Mouse (Mus musculus) MEL (cell line): ENCODE data around the gene Zfp683.

Experiments
- CHD2 ChIP-seq: IDR thresholded peaks from 2 replicates; pipeline ENCODE4 v1.6.1; 2011; ENCODE audit warnings: low read length, improper control_type of control experiment
- CTCF ChIP-seq, 3 experiments: IDR thresholded peaks in 2 of 3; conservative IDR thresholded peaks in 1 of 3; 2 replicates each; pipeline ENCODE4 v1.5.1; 2011 to 2012; ENCODE audit warnings: low read length in 3 of 3, low read depth in 2 of 3, mild to moderate bottlenecking in 2 of 3, improper control_type of control experiment in 1 of 3, inconsistent platforms in 1 of 3, mixed read lengths in 1 of 3, moderate library complexity in 1 of 3; ENCODE audit not compliant: control insufficient read depth in 1 of 3, insufficient read depth in 1 of 3, poor library complexity in 1 of 3, severe bottlenecking in 1 of 3
- EP300 ChIP-seq, 2 experiments: IDR thresholded peaks; 2 replicates each; pipeline ENCODE4 v1.6.1; 2011; ENCODE audit warnings: improper control_type of control experiment in 2 of 2, low read length in 2 of 2, low read depth in 1 of 2, mild to moderate bottlenecking in 1 of 2
- GABPA ChIP-seq: IDR thresholded peaks from 2 replicates; pipeline ENCODE4 v1.6.1; 2012; ENCODE audit warnings: low read depth, mild to moderate bottlenecking, inconsistent platforms, low read length, improper control_type of control experiment, moderate library complexity
- MAX ChIP-seq: IDR thresholded peaks from 2 replicates; pipeline ENCODE4 v1.6.1; 2011; ENCODE audit warnings: low read length, improper control_type of control experiment
- MAZ ChIP-seq: IDR thresholded peaks from 2 replicates; pipeline ENCODE4 v1.6.1; 2012; ENCODE audit warnings: low read depth, mild to moderate bottlenecking, inconsistent platforms, low read length, improper control_type of control experiment
- NELFE ChIP-seq: IDR thresholded peaks from 2 replicates; pipeline ENCODE4 v1.6.1; 2011; ENCODE audit warnings: low read depth, low read length, improper control_type of control experiment
- POLR2A ChIP-seq, 2 experiments: IDR thresholded peaks; 2 replicates each; pipeline ENCODE4 v1.6.1; 2011 to 2012; ENCODE audit warnings: low read length in 2 of 2, mild to moderate bottlenecking in 2 of 2, control low read depth in 1 of 2, improper control_type of control experiment in 1 of 2, low read depth in 1 of 2, moderate library complexity in 1 of 2; ENCODE audit not compliant: control insufficient read depth in 1 of 2, insufficient read depth in 1 of 2, poor library complexity in 1 of 2
- RCOR1 ChIP-seq: IDR thresholded peaks from 2 replicates; pipeline ENCODE4 v1.6.1; 2012; ENCODE audit warnings: low read depth, mild to moderate bottlenecking, inconsistent platforms, low read length, improper control_type of control experiment
- SIN3A ChIP-seq: IDR thresholded peaks from 2 replicates; pipeline ENCODE4 v1.6.1; 2012; ENCODE audit warnings: low read length, improper control_type of control experiment, inconsistent platforms
- SMC3 ChIP-seq: IDR thresholded peaks from 2 replicates; pipeline ENCODE4 v1.6.1; 2011; ENCODE audit warnings: low read depth, low read length, improper control_type of control experiment
- USF1 ChIP-seq: IDR thresholded peaks from 2 replicates; pipeline ENCODE4 v1.6.1; 2014; ENCODE audit warnings: low read depth, mild to moderate bottlenecking, inconsistent platforms, low read length, improper control_type of control experiment, moderate library complexity
- USF2 ChIP-seq, 2 experiments: IDR thresholded peaks; 2 replicates each; pipeline ENCODE4 v1.6.1; 2011 to 2012; ENCODE audit warnings: improper control_type of control experiment in 2 of 2, low read length in 2 of 2, borderline replicate concordance in 1 of 2, inconsistent platforms in 1 of 2, low read depth in 1 of 2, mild to moderate bottlenecking in 1 of 2; ENCODE audit not compliant: insufficient read depth in 1 of 2
- ZNF384 ChIP-seq: IDR thresholded peaks from 2 replicates; pipeline ENCODE4 v1.6.1; 2012; ENCODE audit warnings: low read depth, mild to moderate bottlenecking, inconsistent platforms, low read length, improper control_type of control experiment

DNA sequence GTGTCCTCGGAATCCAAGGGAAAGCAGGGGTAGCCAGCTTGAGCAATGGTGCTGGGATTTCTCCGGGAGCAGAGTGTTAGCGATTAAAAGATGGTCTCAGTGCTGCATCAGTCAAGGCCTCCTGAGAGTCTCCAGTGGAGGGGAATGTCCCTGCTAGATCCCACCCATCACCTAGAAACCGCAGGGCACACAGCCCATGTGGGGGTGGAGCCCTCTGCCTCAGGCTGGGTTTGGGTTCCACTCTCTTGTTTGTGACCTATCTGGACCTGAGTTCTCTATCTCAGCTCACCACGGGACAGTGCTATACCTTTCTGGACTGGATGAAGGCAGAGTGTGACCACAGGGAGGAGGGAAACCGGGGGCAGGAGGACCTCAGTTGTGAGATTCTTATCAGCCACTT lies 5.3 kb downstream of the Zfp683 start:
- no peak for TF ChIP-seq ZNF384
- TF ChIP-seq MAX, result no peak
- TF ChIP-seq GABPA, result no peak
- TF ChIP-seq MAZ, result no peak
- TF ChIP-seq POLR2A (IDR thresholded peaks at IDR 0.05; ENCODE audit: control insufficient read depth in 1 of 2, insufficient read depth in 1 of 2, low read depth in 1 of 2, low read length in 2 of 2, poor library complexity in 1 of 2), result no peak
- no peak for TF ChIP-seq NELFE
- no peak for TF ChIP-seq CHD2
- no peak for TF ChIP-seq CTCF (IDR thresholded peaks at IDR 0.05 in 2 of 3, conservative IDR thresholded peaks at IDR 0.05 in 1 of 3; ENCODE audit: control insufficient read depth in 1 of 3, insufficient read depth in 1 of 3, low read depth in 2 of 3, low read length in 3 of 3, poor library complexity in 1 of 3, severe bottlenecking in 1 of 3)
- no peak for TF ChIP-seq USF2 (IDR thresholded peaks at IDR 0.05; ENCODE audit: borderline replicate concordance in 1 of 2, insufficient read depth in 1 of 2, low read depth in 1 of 2, low read length in 2 of 2)
- TF ChIP-seq SIN3A, result no peak
- no peak for TF ChIP-seq SMC3
- no peak for TF ChIP-seq USF1
- TF ChIP-seq RCOR1, result no peak
- TF ChIP-seq EP300 (IDR thresholded peaks at IDR 0.05; ENCODE audit: low read depth in 1 of 2, low read length in 2 of 2), result no peak
